ENCODE assay signal across 21 mouse cellular contexts in genomic region chr11:44516362-44516761, GRCm38 (mm10). TPM values are rescaled to one million over a fixed set of nuclear protein-coding genes. Genes with fewer than 3 reads are reported as not detected.
DNase-seq lines count a peak whose midpoint lies in the region; ATAC-seq and TF ChIP-seq lines count a peak whose summit lies in the region.
"Had no signal": no experiment of that assay in that cellular context is flagged by ENCODE, and none has a peak within 500 bp of the region (broad histone marks: within the 10 kb centered on the region; RNA-seq: fewer than 3 reads in every experiment).

No protein-coding gene starts in this region.

- no peak for TF ChIP-seq CTCF in MEL (IDR thresholded peaks at IDR 0.05 in 2 of 3, conservative IDR thresholded peaks at IDR 0.05 in 1 of 3; ENCODE audit: control insufficient read depth in 1 of 3, insufficient read depth in 1 of 3, low read depth in 2 of 3, low read length in 3 of 3, poor library complexity in 1 of 3, severe bottlenecking in 1 of 3)
- TF ChIP-seq CTCF in thymus, adult 2 months (IDR thresholded peaks at IDR 0.05; ENCODE audit: borderline replicate concordance, control insufficient read depth, extremely low read depth, insufficient read depth, low read length, poor library complexity) = no peak

- TF ChIP-seq POLR2A in MEL (IDR thresholded peaks at IDR 0.05; ENCODE audit: control insufficient read depth in 1 of 2, insufficient read depth in 1 of 2, low read depth in 1 of 2, low read length in 2 of 2, poor library complexity in 1 of 2) = no peak
- no peak for TF ChIP-seq POLR2A in thymus, adult 2 months (IDR thresholded peaks at IDR 0.05; ENCODE audit: control insufficient read depth, extremely low read depth, insufficient read depth, low read length, poor library complexity)

- DNase-seq in liver (no peak), MEL (ENCODE audit: low read depth, low spot score) (no peak)
- DNase-seq in lung, postnatal 4 days = no peak
- no peak for DNase-seq in retina, postnatal 1 day
- DNase-seq in thymus, adult 2 months = no peak
- DNase-seq: adrenal gland, postnatal 10 days; cerebellum, adult 11 months; cerebellum, adult 8-10 months; cerebellum, postnatal 36 days; gastrocnemius, postnatal 10 days; heart, adult 18-20 months; heart, postnatal 14 days had no signal

- H3K27ac ChIP-seq in liver, embryonic 12.5 days = peak overlapping the region; percentile 98
- peak overlapping the region; percentile 56; the same call in 1 of the 2 replicates for H3K27ac ChIP-seq in lung, embryonic 16.5 days (ENCODE audit: low read length)
- H3K27ac ChIP-seq in MEL (ENCODE audit: control insufficient read depth, low read depth, low read length) = no peak overlapping the region
- H3K27ac ChIP-seq in liver, embryonic 16.5 days (ENCODE audit: low read length) = peak overlapping the region; percentile 8
- H3K27ac ChIP-seq in thymus, adult 2 months (ENCODE audit: control insufficient read depth, insufficient read depth, low read length) = no peak overlapping the region
- H3K27ac ChIP-seq: embryonic facial prominence, embryonic 13.5 days; forebrain, embryonic 12.5 days; heart, embryonic 15.5 days had no signal

- ATAC-seq in liver, embryonic 12.5 days = no peak
- no peak for ATAC-seq in lung, embryonic 16.5 days (ENCODE audit: low read depth)
- ATAC-seq in liver, embryonic 16.5 days (ENCODE audit: low read depth) = no peak
- ATAC-seq: forebrain, embryonic 16.5 days had no signal

- no peak overlapping the region for H3K9ac ChIP-seq in liver, embryonic 12.5 days
- H3K9ac ChIP-seq in lung, embryonic 16.5 days (ENCODE audit: low read length) = no peak overlapping the region
- H3K9ac ChIP-seq in MEL (ENCODE audit: control insufficient read depth, low read depth, low read length, poor library complexity, severe bottlenecking) = no peak overlapping the region
- H3K9ac ChIP-seq in liver, embryonic 16.5 days (ENCODE audit: low read depth, low read length) = no peak overlapping the region
- H3K9ac ChIP-seq: embryonic facial prominence, embryonic 13.5 days; forebrain, embryonic 12.5 days; heart, embryonic 15.5 days had no signal

- H3K4me1 ChIP-seq in liver, embryonic 12.5 days = peaks cover 72% of the 10 kb centered on the region
- H3K4me1 ChIP-seq in lung, embryonic 16.5 days (replicated peaks; ENCODE audit: control insufficient read depth, insufficient read depth, low read length) = peaks cover 16% of the 10 kb centered on the region
- peaks cover 17 to 21% of the 10 kb centered on the region in 2 experiments for H3K4me1 ChIP-seq in MEL (ENCODE audit: control insufficient read depth in 1 of 2, insufficient read depth in 2 of 2, low read length in 2 of 2)
- peaks cover 59% of the 10 kb centered on the region for H3K4me1 ChIP-seq in liver, embryonic 16.5 days (ENCODE audit: control insufficient read depth, low read depth, low read length)
- H3K4me1 ChIP-seq in thymus, adult 2 months (replicated peaks; ENCODE audit: control insufficient read depth, insufficient read depth, low read length) = peaks cover 3% of the 10 kb centered on the region; the same call in 1 of the 2 replicates

- no peak overlapping the region for H3K4me3 ChIP-seq in liver, embryonic 12.5 days
- H3K4me3 ChIP-seq in lung, embryonic 16.5 days (ENCODE audit: low read length) = no peak overlapping the region
- no peak overlapping the region for H3K4me3 ChIP-seq in MEL (ENCODE audit: control insufficient read depth in 1 of 2, insufficient read depth in 1 of 2, low read depth in 2 of 2, low read length in 2 of 2)
- H3K4me3 ChIP-seq in liver, embryonic 16.5 days (ENCODE audit: low read depth, low read length) = no peak overlapping the region
- no peak overlapping the region for H3K4me3 ChIP-seq in thymus, adult 2 months (ENCODE audit: control insufficient read depth, insufficient read depth, low read length)
- H3K4me3 ChIP-seq: embryonic facial prominence, embryonic 13.5 days; forebrain, embryonic 12.5 days; heart, embryonic 15.5 days had no signal

- H3K4me2 ChIP-seq in liver, embryonic 12.5 days = no peak overlapping the region
- no peak overlapping the region for H3K4me2 ChIP-seq in lung, embryonic 16.5 days (ENCODE audit: low read depth, low read length)
- no peak overlapping the region for H3K4me2 ChIP-seq in liver, embryonic 16.5 days (ENCODE audit: low read depth, low read length)
- H3K4me2 ChIP-seq: embryonic facial prominence, embryonic 13.5 days; forebrain, embryonic 12.5 days; heart, embryonic 11.5 days; heart, embryonic 15.5 days had no signal

- WGBS in liver, embryonic 12.5 days (ENCODE audit: insufficient replicate concordance) = 60% methylated on average over 1 of the region's 1 CpGs
- 27% methylated on average over 1 of the region's 1 CpGs for WGBS in lung, embryonic 16.5 days
- WGBS in liver, embryonic 16.5 days (ENCODE audit: insufficient replicate concordance) = 91% methylated on average over 1 of the region's 1 CpGs
- WGBS in thymus, adult 2 months = 85% methylated on average over 1 of the region's 1 CpGs

- no peaks in the 10 kb centered on the region for H3K9me3 ChIP-seq in liver, embryonic 12.5 days (replicated peaks)
- no peaks in the 10 kb centered on the region for H3K9me3 ChIP-seq in lung, embryonic 16.5 days (ENCODE audit: control insufficient read depth, low read length)
- H3K9me3 ChIP-seq in MEL (replicated peaks; ENCODE audit: insufficient read depth, low read length) = no peaks in the 10 kb centered on the region
- H3K9me3 ChIP-seq in liver, embryonic 16.5 days (replicated peaks; ENCODE audit: control insufficient read depth, low read length) = no peaks in the 10 kb centered on the region
- H3K9me3 ChIP-seq: embryonic facial prominence, embryonic 13.5 days; forebrain, embryonic 12.5 days; G1E; heart, embryonic 15.5 days had no signal

- no peak for TF ChIP-seq EP300 in MEL (IDR thresholded peaks at IDR 0.05; ENCODE audit: low read depth in 1 of 2, low read length in 2 of 2)

- no peak for TF ChIP-seq RAD21 in MEL (IDR thresholded peaks at IDR 0.05; ENCODE audit: low read depth, low read length)

- H3K27me3 ChIP-seq in liver, embryonic 12.5 days (replicated peaks) = no peaks in the 10 kb centered on the region
- H3K27me3 ChIP-seq in lung, embryonic 16.5 days (ENCODE audit: control insufficient read depth, insufficient read depth, low read depth, low read length) = no peaks in the 10 kb centered on the region
- H3K27me3 ChIP-seq in MEL (ENCODE audit: control insufficient read depth in 1 of 2, insufficient read depth in 2 of 2, low read length in 2 of 2) = no peaks in the 10 kb centered on the region
- no peaks in the 10 kb centered on the region for H3K27me3 ChIP-seq in liver, embryonic 16.5 days (ENCODE audit: control insufficient read depth, insufficient read depth, low read depth, low read length)
- no peaks in the 10 kb centered on the region for H3K27me3 ChIP-seq in thymus, adult 2 months (ENCODE audit: control insufficient read depth, insufficient read depth, low read length)
- H3K27me3 ChIP-seq: embryonic facial prominence, embryonic 13.5 days; heart, embryonic 15.5 days had no signal

- H3K36me3 ChIP-seq in liver, embryonic 12.5 days = no peaks in the 10 kb centered on the region
- H3K36me3 ChIP-seq in lung, embryonic 16.5 days (ENCODE audit: control insufficient read depth, insufficient read depth, low read length) = no peaks in the 10 kb centered on the region
- peaks cover 0 to 33% of the 10 kb centered on the region in 2 experiments; a peak in 2 of 4 replicates for H3K36me3 ChIP-seq in MEL (ENCODE audit: control insufficient read depth in 1 of 2, insufficient read depth in 2 of 2, low read length in 2 of 2)
- H3K36me3 ChIP-seq in liver, embryonic 16.5 days (ENCODE audit: control insufficient read depth, insufficient read depth) = no peaks in the 10 kb centered on the region
- H3K36me3 ChIP-seq in thymus, adult 2 months (ENCODE audit: control insufficient read depth, insufficient read depth, low read length) = no peaks in the 10 kb centered on the region
- H3K36me3 ChIP-seq: embryonic facial prominence, embryonic 13.5 days; forebrain, embryonic 12.5 days; heart, embryonic 15.5 days had no signal

- H3K79me2 ChIP-seq in MEL (ENCODE audit: control insufficient read depth, insufficient read depth, low read length, poor library complexity) = peaks cover 28% of the 10 kb centered on the region

TF ChIP-seq in MEL, 35 proteins besides CTCF, POLR2A, EP300 and RAD21:
- TF ChIP-seq ZNF384 (IDR thresholded peaks at IDR 0.05; ENCODE audit: low read depth, low read length) (peak; percentile 71), KAT2A (conservative IDR thresholded peaks at IDR 0.05; ENCODE audit: low read depth, low read length) (no peak)

RNA-seq across cellular contexts. Expression of gene Rnf145, which starts 2.4 kb away (rescaled TPM):
- polyA plus RNA-seq in liver, embryonic 12.5 days (2016; fragmentation: Nextera tagmentation; extraction: Ambion mirVana) = 64.7 and 71.1 TPM in 2 replicates
- polyA plus RNA-seq in lung, embryonic 16.5 days (2015; fragmentation: Nextera tagmentation; extraction: Ambion mirVana) = 63.1 and 65.3 TPM in 2 replicates
- total RNA-seq in MEL (2012; rRNA removed) = 74.9 and 94.1 TPM in 2 replicates
- 10 to 100 TPM in 1 of 2 experiments, not detected in 1; 73.5 TPM for polyA plus RNA-seq in MEL (2012; ENCODE audit: insufficient read depth in 1 of 2, insufficient read length in 2 of 2, low read depth in 1 of 2, low replicate concordance in 2 of 2, missing spikeins in 1 of 2)
- polyA plus RNA-seq in liver, embryonic 16.5 days (2015; fragmentation: Nextera tagmentation; extraction: Ambion mirVana) = 46.0 and 49.5 TPM in 2 replicates
- polyA plus RNA-seq in thymus, adult 2 months (2012; rRNA removed) = 361 and 669 TPM in 2 replicates

RNA-seq across cellular contexts. Expression of gene Ublcp1, which starts 46.1 kb away (rescaled TPM):
- 41.8 and 41.9 TPM in 2 replicates for polyA plus RNA-seq in liver, embryonic 12.5 days (2016; fragmentation: Nextera tagmentation; extraction: Ambion mirVana)
- polyA plus RNA-seq in lung, embryonic 16.5 days (2015; fragmentation: Nextera tagmentation; extraction: Ambion mirVana) = 56.2 and 59.9 TPM in 2 replicates
- 18.8 and 21.1 TPM in 2 replicates for total RNA-seq in MEL (2012; rRNA removed)
- 10 to 100 TPM in 1 of 2 experiments, not detected in 1; 22.2 TPM for polyA plus RNA-seq in MEL (2012; ENCODE audit: insufficient read depth in 1 of 2, insufficient read length in 2 of 2, low read depth in 1 of 2, low replicate concordance in 2 of 2, missing spikeins in 1 of 2)
- polyA plus RNA-seq in liver, embryonic 16.5 days (2015; fragmentation: Nextera tagmentation; extraction: Ambion mirVana) = 41.6 and 44.0 TPM in 2 replicates
- polyA plus RNA-seq in thymus, adult 2 months (2012; rRNA removed) = 10.1 and 10.7 TPM in 2 replicates

Comparison
In these comparisons a context has a peak if more than half of its experiments do, and no peak if none do; other contexts are left out.
1. H3K27ac ChIP-seq: peak in liver, embryonic 12.5 days (single experiment), lung, embryonic 16.5 days (single experiment) and liver, embryonic 16.5 days (single experiment); none in MEL (single experiment) and thymus, adult 2 months (single experiment).